Mouse (Mus musculus) MEL (cell line): Measurements from ENCODE around the gene Chd1l. TPM values are rescaled to one million over a fixed set of nuclear protein-coding genes. Genes with fewer than 3 reads are reported as not detected.

Source experiments
- DNase-seq: peaks from one replicate; pipeline ENCODE4 v3.0.0; 2011; ENCODE audit warnings: low read depth, low spot score
- H3K27ac ChIP-seq: 2 replicates; pipeline ENCODE4 v1.5.1; 2012; ENCODE audit warnings: low read depth, mild to moderate bottlenecking, control low read depth, low read length, moderate library complexity; ENCODE audit not compliant: control insufficient read depth
- H3K27me3 ChIP-seq, 2 experiments: fragments of 150-350 bp in 1 of 2; sonication (generic) in 1 of 2; 2 replicates each; pipeline ENCODE4 v1.6.1; 2012; ENCODE audit warnings: low read length in 2 of 2, mild to moderate bottlenecking in 2 of 2, improper control_type of control experiment in 1 of 2, moderate library complexity in 1 of 2; ENCODE audit not compliant: insufficient read depth in 2 of 2, control insufficient read depth in 1 of 2
- H3K36me3 ChIP-seq, 2 experiments: 2 replicates each; pipeline ENCODE4 v1.6.1; 2012 to 2014; ENCODE audit warnings: low read length in 2 of 2, improper control_type of control experiment in 1 of 2, inconsistent platforms in 1 of 2, mild to moderate bottlenecking in 1 of 2; ENCODE audit not compliant: insufficient read depth in 2 of 2, control insufficient read depth in 1 of 2
- H3K4me1 ChIP-seq, 2 experiments: fragments of 150-350 bp in 1 of 2; sonication (generic) in 1 of 2; 2 replicates each; pipeline ENCODE4 v1.6.1; 2012; ENCODE audit warnings: low read length in 2 of 2, improper control_type of control experiment in 1 of 2, mild to moderate bottlenecking in 1 of 2; ENCODE audit not compliant: insufficient read depth in 2 of 2, control insufficient read depth in 1 of 2
- H3K4me3 ChIP-seq, 2 experiments: fragments of 150-350 bp in 1 of 2; sonication (generic) in 1 of 2; 2 replicates each; pipeline ENCODE4 v1.5.1; 2012; ENCODE audit warnings: low read depth in 2 of 2, low read length in 2 of 2, mild to moderate bottlenecking in 2 of 2, moderate library complexity in 2 of 2, control low read depth in 1 of 2, improper control_type of control experiment in 1 of 2; ENCODE audit not compliant: control insufficient read depth in 1 of 2, insufficient read depth in 1 of 2
- H3K79me2 ChIP-seq: 2 replicates; pipeline ENCODE4 v1.6.1; 2012; ENCODE audit warnings: mild to moderate bottlenecking, low read length, moderate library complexity; ENCODE audit not compliant: control insufficient read depth, poor library complexity, insufficient read depth
- H3K9ac ChIP-seq: 2 replicates; pipeline ENCODE4 v1.6.1; 2012; ENCODE audit warnings: low read depth, mild to moderate bottlenecking, control low read depth, low read length, moderate library complexity; ENCODE audit not compliant: control insufficient read depth, poor library complexity, severe bottlenecking
- H3K9me3 ChIP-seq: fragments of 150-350 bp; sonication (generic); replicated peaks from 2 replicates; pipeline ENCODE4 v1.6.1; 2012; ENCODE audit warnings: mild to moderate bottlenecking, low read length, improper control_type of control experiment, moderate library complexity; ENCODE audit not compliant: insufficient read depth
- BHLHE40 ChIP-seq: IDR thresholded peaks from 2 replicates; pipeline ENCODE4 v1.6.1; 2012; ENCODE audit warnings: low read depth, mild to moderate bottlenecking, inconsistent platforms, low read length, improper control_type of control experiment, borderline replicate concordance
- CHD1 ChIP-seq: IDR thresholded peaks from 2 replicates; pipeline ENCODE4 v1.6.1; 2012; ENCODE audit warnings: low read depth, mild to moderate bottlenecking, inconsistent platforms, low read length, improper control_type of control experiment
- CHD2 ChIP-seq: IDR thresholded peaks from 2 replicates; pipeline ENCODE4 v1.6.1; 2011; ENCODE audit warnings: low read length, improper control_type of control experiment
- CTCF ChIP-seq, 3 experiments: IDR thresholded peaks in 2 of 3; conservative IDR thresholded peaks in 1 of 3; 2 replicates each; pipeline ENCODE4 v1.5.1; 2011 to 2012; ENCODE audit warnings: low read length in 3 of 3, low read depth in 2 of 3, mild to moderate bottlenecking in 2 of 3, improper control_type of control experiment in 1 of 3, inconsistent platforms in 1 of 3, mixed read lengths in 1 of 3, moderate library complexity in 1 of 3; ENCODE audit not compliant: control insufficient read depth in 1 of 3, insufficient read depth in 1 of 3, poor library complexity in 1 of 3, severe bottlenecking in 1 of 3
- E2F4 ChIP-seq: IDR thresholded peaks from 2 replicates; pipeline ENCODE4 v1.6.1; 2011; ENCODE audit warnings: low read depth, low read length, improper control_type of control experiment, borderline replicate concordance
- ELF1 ChIP-seq: IDR thresholded peaks from 2 replicates; pipeline ENCODE4 v1.6.1; 2014; ENCODE audit warnings: low read depth, mild to moderate bottlenecking, inconsistent platforms, low read length, improper control_type of control experiment, moderate library complexity
- EP300 ChIP-seq, 2 experiments: IDR thresholded peaks; 2 replicates each; pipeline ENCODE4 v1.6.1; 2011; ENCODE audit warnings: improper control_type of control experiment in 2 of 2, low read length in 2 of 2, low read depth in 1 of 2, mild to moderate bottlenecking in 1 of 2
- GABPA ChIP-seq: IDR thresholded peaks from 2 replicates; pipeline ENCODE4 v1.6.1; 2012; ENCODE audit warnings: low read depth, mild to moderate bottlenecking, inconsistent platforms, low read length, improper control_type of control experiment, moderate library complexity
- GATA1 ChIP-seq: IDR thresholded peaks from 2 replicates; pipeline ENCODE4 v1.6.1; 2011; ENCODE audit warnings: low read depth, low read length, improper control_type of control experiment
- HCFC1 ChIP-seq: IDR thresholded peaks from 2 replicates; pipeline ENCODE4 v1.6.1; 2012; ENCODE audit warnings: low read depth, mild to moderate bottlenecking, inconsistent platforms, low read length, improper control_type of control experiment, moderate library complexity
- JUND ChIP-seq: IDR thresholded peaks from 2 replicates; pipeline ENCODE4 v1.6.1; 2011; ENCODE audit warnings: low read depth, mild to moderate bottlenecking, improper control_type of control experiment, low read length
- KAT2A ChIP-seq: conservative IDR thresholded peaks from 2 replicates; pipeline ENCODE4 v1.6.1; 2012; ENCODE audit warnings: low read depth, low read length, improper control_type of control experiment, inconsistent platforms
- MAFK ChIP-seq: IDR thresholded peaks from 2 replicates; pipeline ENCODE4 v1.6.1; 2011; ENCODE audit warnings: low read depth, mild to moderate bottlenecking, low read length, improper control_type of control experiment, borderline replicate concordance
- MAX ChIP-seq: IDR thresholded peaks from 2 replicates; pipeline ENCODE4 v1.6.1; 2011; ENCODE audit warnings: low read length, improper control_type of control experiment
- MAZ ChIP-seq: IDR thresholded peaks from 2 replicates; pipeline ENCODE4 v1.6.1; 2012; ENCODE audit warnings: low read depth, mild to moderate bottlenecking, inconsistent platforms, low read length, improper control_type of control experiment
- MEF2A ChIP-seq: IDR thresholded peaks from 2 replicates; pipeline ENCODE4 v1.6.1; 2014; ENCODE audit warnings: low read depth, mild to moderate bottlenecking, inconsistent platforms, low read length, improper control_type of control experiment; ENCODE audit not compliant: poor library complexity, insufficient replicate concordance, severe bottlenecking; ENCODE audit errors: extremely low read depth
- MXI1 ChIP-seq: IDR thresholded peaks from 2 replicates; pipeline ENCODE4 v1.6.1; 2011; ENCODE audit warnings: mild to moderate bottlenecking, low read depth, low read length, improper control_type of control experiment
- MYB ChIP-seq: IDR thresholded peaks from 2 replicates; pipeline ENCODE4 v1.6.1; 2011; ENCODE audit warnings: mild to moderate bottlenecking, low read depth, low read length, improper control_type of control experiment
- MYC ChIP-seq: IDR thresholded peaks from 2 replicates; pipeline ENCODE4 v1.6.1; 2011; ENCODE audit warnings: low read depth, mild to moderate bottlenecking, low read length, improper control_type of control experiment, moderate library complexity
- NRF1 ChIP-seq: IDR thresholded peaks from 2 replicates; pipeline ENCODE4 v1.6.1; 2014; ENCODE audit warnings: low read depth, mild to moderate bottlenecking, inconsistent platforms, low read length, improper control_type of control experiment, moderate library complexity; ENCODE audit not compliant: poor library complexity, insufficient read depth, severe bottlenecking
- POLR2A ChIP-seq, 2 experiments: IDR thresholded peaks; 2 replicates each; pipeline ENCODE4 v1.6.1; 2011 to 2012; ENCODE audit warnings: low read length in 2 of 2, mild to moderate bottlenecking in 2 of 2, control low read depth in 1 of 2, improper control_type of control experiment in 1 of 2, low read depth in 1 of 2, moderate library complexity in 1 of 2; ENCODE audit not compliant: control insufficient read depth in 1 of 2, insufficient read depth in 1 of 2, poor library complexity in 1 of 2
- POLR2AphosphoS2 ChIP-seq: IDR thresholded peaks from 2 replicates; pipeline ENCODE4 v1.6.1; 2011; ENCODE audit warnings: low read length, improper control_type of control experiment
- RAD21 ChIP-seq: IDR thresholded peaks from 2 replicates; pipeline ENCODE4 v1.6.1; 2011; ENCODE audit warnings: mild to moderate bottlenecking, low read depth, low read length, improper control_type of control experiment
- RCOR1 ChIP-seq: IDR thresholded peaks from 2 replicates; pipeline ENCODE4 v1.6.1; 2012; ENCODE audit warnings: low read depth, mild to moderate bottlenecking, inconsistent platforms, low read length, improper control_type of control experiment
- SIN3A ChIP-seq: IDR thresholded peaks from 2 replicates; pipeline ENCODE4 v1.6.1; 2012; ENCODE audit warnings: low read length, improper control_type of control experiment, inconsistent platforms
- SMC3 ChIP-seq: IDR thresholded peaks from 2 replicates; pipeline ENCODE4 v1.6.1; 2011; ENCODE audit warnings: low read depth, low read length, improper control_type of control experiment
- TAL1 ChIP-seq: IDR thresholded peaks from 2 replicates; pipeline ENCODE4 v1.6.1; 2012; ENCODE audit warnings: mild to moderate bottlenecking, inconsistent platforms, low read length, moderate library complexity, mixed read lengths
- TBP ChIP-seq: IDR thresholded peaks from 2 replicates; pipeline ENCODE4 v1.8.0; 2011; ENCODE audit warnings: low read depth, low read length, improper control_type of control experiment
- TCF12 ChIP-seq: IDR thresholded peaks from 2 replicates; pipeline ENCODE4 v1.6.1; 2014; ENCODE audit warnings: low read depth, mild to moderate bottlenecking, inconsistent platforms, low read length, improper control_type of control experiment, moderate library complexity
- UBTF ChIP-seq: IDR thresholded peaks from 2 replicates; pipeline ENCODE4 v1.6.1; 2012; ENCODE audit warnings: low read depth, mild to moderate bottlenecking, inconsistent platforms, low read length, improper control_type of control experiment, moderate library complexity, borderline replicate concordance; ENCODE audit not compliant: insufficient read depth
- USF1 ChIP-seq: IDR thresholded peaks from 2 replicates; pipeline ENCODE4 v1.6.1; 2014; ENCODE audit warnings: low read depth, mild to moderate bottlenecking, inconsistent platforms, low read length, improper control_type of control experiment, moderate library complexity
- USF2 ChIP-seq, 2 experiments: IDR thresholded peaks; 2 replicates each; pipeline ENCODE4 v1.6.1; 2011 to 2012; ENCODE audit warnings: improper control_type of control experiment in 2 of 2, low read length in 2 of 2, borderline replicate concordance in 1 of 2, inconsistent platforms in 1 of 2, low read depth in 1 of 2, mild to moderate bottlenecking in 1 of 2; ENCODE audit not compliant: insufficient read depth in 1 of 2
- ZC3H11A ChIP-seq: IDR thresholded peaks from 2 replicates; pipeline ENCODE4 v1.6.1; 2012; ENCODE audit warnings: low read depth, mild to moderate bottlenecking, inconsistent platforms, low read length, improper control_type of control experiment
- ZKSCAN1 ChIP-seq: IDR thresholded peaks from 2 replicates; pipeline ENCODE4 v1.6.1; 2012; ENCODE audit warnings: low read depth, mild to moderate bottlenecking, inconsistent platforms, low read length, improper control_type of control experiment, moderate library complexity
- ZMIZ1 ChIP-seq: IDR thresholded peaks from 2 replicates; pipeline ENCODE4 v1.6.1; 2012; ENCODE audit warnings: low read depth, mild to moderate bottlenecking, inconsistent platforms, low read length, improper control_type of control experiment, moderate library complexity
- ZNF384 ChIP-seq: IDR thresholded peaks from 2 replicates; pipeline ENCODE4 v1.6.1; 2012; ENCODE audit warnings: low read depth, mild to moderate bottlenecking, inconsistent platforms, low read length, improper control_type of control experiment
- polyA plus RNA-seq, 2 experiments: library from polyadenylated mRNA; stranded (reverse) in 1 of 2; unstranded in 1 of 2; fragments of >175 nt in 1 of 2; fragments of >200 nt in 1 of 2; gene quantifications; 2 replicates each; pipeline versions ENCODE4 v1.2.1 to v1.2.4; 2012; ENCODE audit warnings: low replicate concordance in 2 of 2, low read depth in 1 of 2; ENCODE audit not compliant: insufficient read length in 2 of 2, insufficient read depth in 1 of 2, missing spikeins in 1 of 2
- total RNA-seq: library from RNA; depleted of rRNA; stranded (reverse); fragments of 300-350 nt; gene quantifications from 2 replicates; pipeline ENCODE4 v1.2.3, GENCODE M21; 2012

The Chd1l gene
- total and polyA plus RNA-seq, 3 experiments = 59.1 to 70.5 TPM; not detected in 1

- Histone ChIP-seq H3K27me3 (no peaks in the 10 kb centered on the region), H3K36me3 (peaks cover 0 to 14% of the 10 kb centered on the region in 2 experiments; a peak in 3 of 4 replicates), H3K27ac (peak overlapping the region; percentile 80), H3K4me3 (peak overlapping the region; percentile 68 to 84), H3K9me3 (no peaks in the 10 kb centered on the region), H3K4me1 (peaks cover 4 to 11% of the 10 kb centered on the region in 2 experiments), H3K79me2 (peaks cover 29% of the 10 kb centered on the region), H3K9ac (peak overlapping the region; percentile 84)
- DNase-seq = peak; percentile 93
- TF ChIP-seq ZNF384 (peak; percentile 88), GATA1 (no peak), BHLHE40 (peak; percentile 89; the same call in 1 of the 2 replicates), RCOR1 (0 out of 2 replicates have a peak, but pooled peaks have one; percentile 30), SIN3A (peak; percentile 86; the same call in 1 of the 2 replicates), POLR2AphosphoS2 (no peak), CHD2 (no peak), CHD1 (peak; percentile 92; the same call in 1 of the 2 replicates), ZMIZ1 (no peak), USF1 (0 out of 2 replicates have a peak, but pooled peaks have one; percentile 22), GABPA (no peak), ZKSCAN1 (no peak), MEF2A (no peak), MYC (peak; percentile 99), ELF1 (no peak), CTCF (IDR thresholded peaks at IDR 0.05 in 2 of 3, conservative IDR thresholded peaks at IDR 0.05 in 1 of 3; ENCODE audit: control insufficient read depth in 1 of 3, insufficient read depth in 1 of 3, low read depth in 2 of 3, low read length in 3 of 3, poor library complexity in 1 of 3, severe bottlenecking in 1 of 3) (peak; percentile 66 to 88 (median 83)), UBTF (peak; percentile 81), KAT2A (no peak), USF2 (IDR thresholded peaks at IDR 0.05; ENCODE audit: borderline replicate concordance in 1 of 2, insufficient read depth in 1 of 2, low read depth in 1 of 2, low read length in 2 of 2) (no peak), MAFK (no peak), MXI1 (peak; percentile 96), NRF1 (no peak), TCF12 (no peak), MAZ (0 out of 2 replicates have a peak, but pooled peaks have one; percentile 32), JUND (0 out of 2 replicates have a peak, but pooled peaks have one; percentile 4), SMC3 (peak; percentile 54), TAL1 (no peak), MYB (no peak), TBP (0 out of 2 replicates have a peak, but pooled peaks have one; percentile 51), ZC3H11A (no peak), RAD21 (no peak), E2F4 (no peak), POLR2A (IDR thresholded peaks at IDR 0.05; ENCODE audit: control insufficient read depth in 1 of 2, insufficient read depth in 1 of 2, low read depth in 1 of 2, low read length in 2 of 2, poor library complexity in 1 of 2) (no peak), EP300 (IDR thresholded peaks at IDR 0.05; ENCODE audit: low read depth in 1 of 2, low read length in 2 of 2) (no peak; a peak in 1 of 4 replicates), HCFC1 (peak; percentile 41; the same call in 1 of the 2 replicates), MAX (peak; percentile 95)
Measured at GRCm38 (mm10) chr3:97609201-97609844, 680 bp downstream of the Chd1l start.
